Mouse (Mus musculus): ENCODE results near the gene Gm37240. TPM values are rescaled to one million over a fixed set of nuclear protein-coding genes. Genes with fewer than 3 reads are reported as not detected.

The Gm37240 gene
- polyA plus RNA-seq, 1 experiment from 2014 or later = 3.3 TPM

DNA sequence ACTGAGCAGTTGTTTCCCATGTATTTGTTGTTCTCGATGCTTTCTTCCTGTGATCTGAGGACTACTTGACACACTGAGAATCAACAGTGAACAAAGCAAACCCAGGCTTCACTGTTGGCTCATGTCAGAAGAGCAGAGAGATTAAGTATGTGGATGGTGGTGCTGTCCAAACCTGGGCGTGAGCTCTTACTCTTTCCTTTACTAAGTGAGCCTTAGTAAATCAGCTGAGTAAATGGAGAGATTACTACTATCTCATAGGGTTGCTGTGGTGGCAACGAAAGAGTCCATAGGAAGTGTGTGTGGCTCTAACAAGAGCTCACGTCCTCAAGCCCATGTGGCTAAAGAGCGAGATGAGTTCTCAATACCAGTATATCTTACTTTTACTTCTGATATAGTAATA lies 950.4 kb downstream of the Gm37240 start:
- no peak overlapping the region for H3K4me3 ChIP-seq (ENCODE audit: low read depth, low read length)
- no peak overlapping the region for H3K27ac ChIP-seq (ENCODE audit: low read depth, low read length)
- no peak overlapping the region for H3K4me2 ChIP-seq (replicated peaks; ENCODE audit: low read depth)
- H3K9ac ChIP-seq (ENCODE audit: low read depth, low read length) = no peak overlapping the region
- H3K9me3 ChIP-seq (ENCODE audit: control insufficient read depth) = no peaks in the 10 kb centered on the region
- no peaks in the 10 kb centered on the region for H3K36me3 ChIP-seq (ENCODE audit: control insufficient read depth, insufficient read depth)
- no peak for TF ChIP-seq CTCF (IDR thresholded peaks at IDR 0.05; ENCODE audit: low read depth)
- H3K4me1 ChIP-seq (replicated peaks; ENCODE audit: control insufficient read depth, insufficient read depth, low read length) = no peaks in the 10 kb centered on the region
- no peak for ATAC-seq
- 80% methylated on average over 5 of the region's 5 CpGs for WGBS
- H3K27me3 ChIP-seq (replicated peaks; ENCODE audit: control insufficient read depth, insufficient read depth, low read length) = no peaks in the 10 kb centered on the region

DNA sequence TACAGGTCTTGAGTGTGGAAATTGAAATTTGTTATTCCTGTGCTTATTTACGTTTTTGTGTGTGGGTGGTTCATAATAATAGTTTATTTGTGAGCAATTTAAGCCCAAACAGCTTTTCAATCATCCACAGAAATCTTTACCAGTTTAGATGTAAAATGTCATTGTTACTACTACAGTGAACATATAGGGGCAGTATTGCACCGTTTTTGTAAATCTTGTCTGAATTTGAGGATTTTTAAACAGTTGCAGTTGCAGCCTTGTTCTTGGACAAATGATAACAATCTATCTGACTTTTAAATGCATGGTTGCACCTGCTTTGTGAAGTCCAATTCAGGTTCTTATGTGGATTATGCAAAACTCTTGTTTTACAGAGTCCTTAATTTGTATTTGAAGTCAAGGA lies 951.1 kb downstream of the Gm37240 start:
- Histone ChIP-seq H3K27me3 (replicated peaks; ENCODE audit: control insufficient read depth, insufficient read depth, low read length) (no peaks in the 10 kb centered on the region), H3K4me1 (replicated peaks; ENCODE audit: control insufficient read depth, insufficient read depth, low read length) (no peaks in the 10 kb centered on the region), H3K4me2 (replicated peaks; ENCODE audit: low read depth) (no peak overlapping the region), H3K9ac (ENCODE audit: low read depth, low read length) (no peak overlapping the region), H3K9me3 (ENCODE audit: control insufficient read depth) (no peaks in the 10 kb centered on the region), H3K4me3 (ENCODE audit: low read depth, low read length) (no peak overlapping the region), H3K27ac (ENCODE audit: low read depth, low read length) (no peak overlapping the region), H3K36me3 (ENCODE audit: control insufficient read depth, insufficient read depth) (no peaks in the 10 kb centered on the region)
- 42% methylated on average over 2 of the region's 2 CpGs for WGBS
- TF ChIP-seq CTCF (IDR thresholded peaks at IDR 0.05; ENCODE audit: low read depth) = peak; percentile 60
- no peak for ATAC-seq

DNA sequence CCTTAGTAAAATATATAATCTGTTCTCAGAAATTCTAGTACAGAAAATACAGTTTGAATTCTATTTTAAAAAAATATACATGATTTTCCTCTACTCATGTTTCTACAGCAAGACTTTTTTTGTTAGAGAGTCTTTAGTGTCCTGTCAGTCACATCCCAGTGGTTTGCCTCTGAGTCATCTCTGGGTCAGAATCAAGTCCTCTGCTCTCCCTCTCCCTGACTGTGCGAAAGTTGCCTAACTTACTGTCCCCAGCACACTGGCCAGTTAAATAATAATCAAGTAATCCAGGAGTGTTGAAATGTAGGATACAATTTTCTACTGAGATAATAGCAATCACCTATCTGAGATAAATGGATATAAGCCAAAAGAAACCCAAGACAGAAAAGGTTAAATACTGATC lies 951.6 kb downstream of the Gm37240 start:
- Histone ChIP-seq H3K36me3 (ENCODE audit: control insufficient read depth, insufficient read depth) (no peaks in the 10 kb centered on the region), H3K4me2 (replicated peaks; ENCODE audit: low read depth) (no peak overlapping the region), H3K4me1 (replicated peaks; ENCODE audit: control insufficient read depth, insufficient read depth, low read length) (no peaks in the 10 kb centered on the region), H3K9me3 (ENCODE audit: control insufficient read depth) (no peaks in the 10 kb centered on the region), H3K27ac (ENCODE audit: low read depth, low read length) (no peak overlapping the region), H3K27me3 (replicated peaks; ENCODE audit: control insufficient read depth, insufficient read depth, low read length) (no peaks in the 10 kb centered on the region), H3K4me3 (ENCODE audit: low read depth, low read length) (no peak overlapping the region), H3K9ac (ENCODE audit: low read depth, low read length) (no peak overlapping the region)
- ATAC-seq = no peak
- whole genome bisulfite sequencing = 81% methylated on average over 1 of the region's 1 CpGs
- TF ChIP-seq CTCF (IDR thresholded peaks at IDR 0.05; ENCODE audit: low read depth) = no peak

DNA sequence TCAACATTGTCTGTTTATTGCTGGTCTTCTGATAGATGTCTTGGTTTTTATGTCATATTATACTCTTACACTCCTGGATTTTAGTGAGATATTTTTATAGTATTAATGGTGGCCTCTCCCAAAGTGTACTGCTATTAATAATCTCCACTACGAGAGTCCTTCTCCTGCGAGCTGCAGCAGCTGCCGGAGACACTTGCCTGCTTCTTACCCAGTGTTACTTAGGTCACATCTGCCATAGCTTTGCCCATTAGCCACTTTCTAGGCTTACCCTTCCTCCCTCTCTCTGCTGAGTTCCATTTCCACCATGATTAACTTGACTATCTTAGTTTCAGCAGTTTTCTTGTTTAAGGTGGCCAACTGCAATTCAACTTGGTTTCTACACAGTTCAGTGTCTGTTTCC lies 956.6 kb downstream of the Gm37240 start:
- Histone ChIP-seq H3K4me2 (replicated peaks; ENCODE audit: low read depth) (no peak overlapping the region), H3K9ac (ENCODE audit: low read depth, low read length) (no peak overlapping the region), H3K4me3 (ENCODE audit: low read depth, low read length) (no peak overlapping the region), H3K36me3 (ENCODE audit: control insufficient read depth, insufficient read depth) (no peaks in the 10 kb centered on the region), H3K4me1 (replicated peaks; ENCODE audit: control insufficient read depth, insufficient read depth, low read length) (no peaks in the 10 kb centered on the region), H3K9me3 (ENCODE audit: control insufficient read depth) (no peaks in the 10 kb centered on the region), H3K27me3 (replicated peaks; ENCODE audit: control insufficient read depth, insufficient read depth, low read length) (no peaks in the 10 kb centered on the region), H3K27ac (ENCODE audit: low read depth, low read length) (no peak overlapping the region)
- WGBS = 73% methylated on average over 3 of the region's 3 CpGs
- TF ChIP-seq CTCF (IDR thresholded peaks at IDR 0.05; ENCODE audit: low read depth) = no peak
- ATAC-seq = no peak

DNA sequence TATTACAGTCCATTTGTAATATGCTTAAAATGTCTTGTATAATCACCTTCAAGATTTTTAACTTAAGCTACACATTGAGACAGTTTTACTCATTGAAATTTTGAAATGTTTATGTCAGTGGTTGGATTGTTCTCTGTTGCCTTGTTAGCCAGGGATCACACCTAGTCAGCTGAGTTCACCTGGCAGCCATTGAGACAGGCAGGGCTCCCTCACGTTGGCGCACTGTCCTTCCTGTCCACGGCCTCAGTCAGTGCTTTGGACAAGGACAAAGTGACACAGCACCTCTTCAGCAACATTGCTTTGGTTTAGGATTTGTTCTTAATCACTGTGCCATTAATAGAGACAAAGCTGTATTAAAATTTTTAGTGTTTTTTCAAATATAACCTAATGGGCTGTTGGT lies 958.1 kb downstream of the Gm37240 start:
- Histone ChIP-seq H3K4me2 (replicated peaks; ENCODE audit: low read depth) (no peak overlapping the region), H3K9ac (ENCODE audit: low read depth, low read length) (no peak overlapping the region), H3K27me3 (replicated peaks; ENCODE audit: control insufficient read depth, insufficient read depth, low read length) (no peaks in the 10 kb centered on the region), H3K4me1 (replicated peaks; ENCODE audit: control insufficient read depth, insufficient read depth, low read length) (no peaks in the 10 kb centered on the region), H3K27ac (ENCODE audit: low read depth, low read length) (no peak overlapping the region), H3K4me3 (ENCODE audit: low read depth, low read length) (no peak overlapping the region), H3K9me3 (ENCODE audit: control insufficient read depth) (no peaks in the 10 kb centered on the region), H3K36me3 (ENCODE audit: control insufficient read depth, insufficient read depth) (no peaks in the 10 kb centered on the region)
- ATAC-seq = no peak
- TF ChIP-seq CTCF (IDR thresholded peaks at IDR 0.05; ENCODE audit: low read depth) = no peak
- WGBS = 87% methylated on average over 3 of the region's 3 CpGs

DNA sequence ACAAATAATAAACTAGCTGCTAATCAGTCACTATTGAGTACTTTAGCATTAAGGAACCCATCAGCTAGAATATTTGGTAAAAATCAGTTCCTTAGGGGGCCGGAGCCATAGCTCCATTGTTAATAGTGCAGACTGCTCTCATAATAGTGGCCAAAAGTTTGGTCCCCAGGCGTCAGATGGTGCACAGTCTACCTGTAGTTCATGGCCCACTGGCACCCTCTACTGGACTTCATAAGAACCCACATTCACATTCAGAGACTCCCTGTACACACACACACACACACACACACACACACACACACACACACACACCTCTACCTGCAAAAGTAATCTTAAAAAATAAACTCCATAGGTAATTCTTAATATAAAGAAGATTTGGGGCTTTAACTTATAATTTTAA lies 959.4 kb downstream of the Gm37240 start:
- Histone ChIP-seq H3K27me3 (replicated peaks; ENCODE audit: control insufficient read depth, insufficient read depth, low read length) (no peaks in the 10 kb centered on the region), H3K4me3 (ENCODE audit: low read depth, low read length) (no peak overlapping the region), H3K4me2 (replicated peaks; ENCODE audit: low read depth) (no peak overlapping the region), H3K27ac (ENCODE audit: low read depth, low read length) (no peak overlapping the region), H3K9ac (ENCODE audit: low read depth, low read length) (no peak overlapping the region), H3K9me3 (ENCODE audit: control insufficient read depth) (no peaks in the 10 kb centered on the region), H3K36me3 (ENCODE audit: control insufficient read depth, insufficient read depth) (no peaks in the 10 kb centered on the region), H3K4me1 (replicated peaks; ENCODE audit: control insufficient read depth, insufficient read depth, low read length) (no peaks in the 10 kb centered on the region)
- no peak for TF ChIP-seq CTCF (IDR thresholded peaks at IDR 0.05; ENCODE audit: low read depth)
- ATAC-seq = no peak
- 92% methylated on average over 2 of the region's 2 CpGs for WGBS

DNA sequence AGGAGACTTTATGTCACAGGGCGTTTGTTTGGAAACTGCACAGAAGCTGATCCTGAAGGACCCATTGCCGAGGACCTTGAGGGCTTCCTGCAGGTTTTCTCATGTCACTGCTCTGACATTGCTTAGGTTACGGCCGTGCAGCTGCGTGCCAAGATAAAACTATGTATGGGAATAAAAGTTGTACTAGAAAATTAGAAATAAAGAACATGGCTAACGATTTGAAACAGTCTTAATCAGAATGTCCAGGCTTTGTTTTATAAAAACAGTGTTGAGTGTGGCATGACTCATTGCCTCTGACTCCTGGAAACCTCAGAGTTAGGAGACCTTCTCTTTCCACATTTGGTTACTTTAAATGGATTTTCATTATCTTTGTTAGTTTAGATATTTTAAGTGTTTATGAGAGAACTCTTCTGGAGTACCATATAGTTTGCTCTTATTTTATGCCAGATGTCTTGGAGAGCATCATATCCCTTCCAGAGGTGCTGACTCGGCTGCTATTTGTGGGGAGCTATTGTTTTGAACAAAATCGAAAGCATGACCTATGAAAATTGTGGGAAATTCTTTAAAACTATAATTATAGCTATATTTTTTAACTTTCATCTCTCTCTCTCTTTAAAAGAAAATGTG lies 960.0 kb downstream of the Gm37240 start:
- H3K27me3 ChIP-seq (replicated peaks; ENCODE audit: control insufficient read depth, insufficient read depth, low read length) = no peaks in the 10 kb centered on the region
- no peaks in the 10 kb centered on the region for H3K9me3 ChIP-seq (ENCODE audit: control insufficient read depth)
- H3K36me3 ChIP-seq (ENCODE audit: control insufficient read depth, insufficient read depth) = no peaks in the 10 kb centered on the region
- H3K27ac ChIP-seq (ENCODE audit: low read depth, low read length) = no peak overlapping the region
- no peak for TF ChIP-seq CTCF (IDR thresholded peaks at IDR 0.05; ENCODE audit: low read depth)
- no peak overlapping the region for H3K9ac ChIP-seq (ENCODE audit: low read depth, low read length)
- H3K4me2 ChIP-seq (replicated peaks; ENCODE audit: low read depth) = no peak overlapping the region
- no peaks in the 10 kb centered on the region for H3K4me1 ChIP-seq (replicated peaks; ENCODE audit: control insufficient read depth, insufficient read depth, low read length)
- 68% methylated on average over 8 of the region's 8 CpGs for WGBS
- H3K4me3 ChIP-seq (ENCODE audit: low read depth, low read length) = no peak overlapping the region
- no peak for ATAC-seq

Data from intestine, postnatal 0 days (tissue).